Mouse (Mus musculus): ENCODE data around the gene Lpcat4. TPM values are rescaled to one million over a fixed set of nuclear protein-coding genes. Genes with fewer than 3 reads are reported as not detected.

Lpcat4 gene
- total and polyA plus RNA-seq, 3 experiments, result 12.3 to 75.2 (median 17.2) TPM

DNA sequence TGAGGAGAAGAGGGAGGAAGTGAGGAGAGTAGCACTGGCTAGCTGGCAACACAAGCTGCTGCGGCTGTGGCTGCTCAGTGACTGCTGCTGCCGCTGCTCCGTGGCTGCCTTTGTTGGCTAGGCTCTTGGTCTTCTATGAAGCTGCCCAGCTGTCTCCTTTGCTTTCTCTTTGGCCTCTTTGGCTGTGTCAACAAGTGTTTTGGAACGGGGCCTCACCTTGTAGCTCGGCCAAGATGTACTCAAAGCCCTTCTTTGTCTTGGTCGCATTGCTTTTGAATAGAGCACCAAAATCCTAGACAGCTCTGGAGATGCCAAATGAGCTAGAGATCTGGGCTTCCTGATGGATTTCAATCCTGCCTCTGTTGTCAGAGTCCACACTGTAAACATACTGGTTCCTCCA is 29.1 kb upstream of the Lpcat4 start:
- no peak overlapping the region for H3K27ac ChIP-seq (ENCODE audit: insufficient read depth, low read depth)
- peaks cover 2 to 3% of the 10 kb centered on the region in 2 experiments; a peak in 1 of 4 replicates for H3K4me1 ChIP-seq (ENCODE audit: control insufficient read depth in 1 of 2, insufficient read depth in 2 of 2)
- no peak overlapping the region for H3K9ac ChIP-seq (ENCODE audit: insufficient read depth, low read depth)
- no peaks in the 10 kb centered on the region for H3K79me2 ChIP-seq (replicated peaks; ENCODE audit: control insufficient read depth, extremely low read depth, insufficient read depth, poor library complexity, severe bottlenecking)
- no peak overlapping the region for H3K4me3 ChIP-seq (replicated peaks in 1 of 3; ENCODE audit: low read depth in 2 of 3, low read length in 2 of 3, poor library complexity in 1 of 3)
- H3K36me3 ChIP-seq (replicated peaks in 1 of 2; ENCODE audit: control insufficient read depth in 1 of 2, insufficient read depth in 1 of 2, low read length in 1 of 2), result no peaks in the 10 kb centered on the region
- no peaks in the 10 kb centered on the region for H3K9me3 ChIP-seq (replicated peaks; ENCODE audit: low read length)
- DNase-seq (ENCODE audit: extremely low read depth), result no peak
- no peak overlapping the region for H3K4me2 ChIP-seq (ENCODE audit: insufficient read depth, low read depth, poor library complexity, severe bottlenecking)
- in situ Hi-C loops (cut with MboI; ENCODE audit: low pct_ligation_motif_present, low pct_unique_long_range_greater_than_20kb, low sequenced_read_pairs), result no loop called here
- no peaks in the 10 kb centered on the region for H3K27me3 ChIP-seq (replicated peaks)
- TF ChIP-seq TBP (conservative IDR thresholded peaks at IDR 0.05; ENCODE audit: low read depth, low read length), result no peak
- TF ChIP-seq E2F4 (IDR thresholded peaks at IDR 0.05; ENCODE audit: insufficient replicate concordance, low read depth, low read length), result no peak
- no peak for TF ChIP-seq TCF12 (IDR thresholded peaks at IDR 0.05; ENCODE audit: low read depth, low read length)
- TF ChIP-seq MAFK (IDR thresholded peaks at IDR 0.05; ENCODE audit: insufficient replicate concordance, low read length), result no peak
- TF ChIP-seq UBTF (IDR thresholded peaks at IDR 0.05; ENCODE audit: low read depth, low read length), result no peak
- TF ChIP-seq BHLHE40 (IDR thresholded peaks at IDR 0.05; ENCODE audit: low read depth, low read length), result no peak
- TF ChIP-seq MAX (IDR thresholded peaks at IDR 0.05; ENCODE audit: low read length), result no peak
- no peak for TF ChIP-seq JUN (IDR thresholded peaks at IDR 0.05; ENCODE audit: insufficient read depth, low read depth, low read length)
- no peak for TF ChIP-seq ETS1 (conservative IDR thresholded peaks at IDR 0.05; ENCODE audit: low read depth, low read length)
- TF ChIP-seq SIN3A (IDR thresholded peaks at IDR 0.05; ENCODE audit: low read length), result no peak
- TF ChIP-seq CHD2 (IDR thresholded peaks at IDR 0.05; ENCODE audit: low read length), result no peak
- dilution Hi-C loops (cut with MboI; ENCODE audit: extremely low pct_ligation_motif_present, extremely low pct_unique_long_range_greater_than_20kb, low sequenced_read_pairs), result no loop called here

DNA sequence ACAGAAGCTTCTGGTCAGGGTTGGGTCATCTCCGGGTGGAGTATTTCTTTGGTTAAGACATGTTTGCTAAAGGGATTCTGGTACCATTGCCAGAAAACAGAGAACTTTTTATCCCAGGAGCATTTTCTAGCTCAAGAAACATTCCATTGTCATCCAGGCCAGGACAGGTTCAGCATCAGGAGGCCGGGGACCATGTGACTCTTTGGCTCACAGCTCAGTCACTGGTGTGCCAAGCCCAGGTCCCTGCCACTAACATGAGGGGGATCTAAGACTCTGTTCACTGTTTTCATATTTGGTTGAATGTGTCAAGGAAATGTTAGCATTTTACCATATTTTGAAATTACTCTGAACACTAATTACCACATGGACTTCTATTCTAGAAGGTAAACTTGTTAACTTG is 28.6 kb upstream of the Lpcat4 start:
- dilution Hi-C loops (cut with MboI; ENCODE audit: extremely low pct_ligation_motif_present, extremely low pct_unique_long_range_greater_than_20kb, low sequenced_read_pairs) (no loop called here), in situ Hi-C loops (cut with MboI; ENCODE audit: low pct_ligation_motif_present, low pct_unique_long_range_greater_than_20kb, low sequenced_read_pairs) (no loop called here)
- no peaks in the 10 kb centered on the region for H3K27me3 ChIP-seq (replicated peaks)

DNA sequence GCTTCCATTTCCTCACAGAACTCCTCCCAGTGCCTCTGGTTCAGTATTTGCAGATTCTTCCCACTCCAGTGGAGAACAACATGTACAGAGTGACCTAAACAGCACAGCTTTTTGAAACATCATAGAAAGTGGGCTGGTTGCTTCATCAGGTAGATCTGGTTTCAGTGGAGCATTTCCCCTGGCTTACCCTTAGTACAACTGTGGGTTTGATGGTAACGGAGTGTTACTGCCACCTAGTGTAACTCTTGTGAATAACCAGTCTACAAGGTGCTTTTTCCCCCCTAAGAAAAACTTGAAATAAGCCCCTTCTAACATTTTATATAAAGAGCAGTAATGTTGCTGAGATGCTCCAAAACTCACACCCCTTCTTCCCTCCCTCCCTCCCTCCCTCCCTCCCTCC is 23.3 kb upstream of the Lpcat4 start:
- no peak overlapping the region for H3K4me3 ChIP-seq (replicated peaks in 1 of 3; ENCODE audit: low read depth in 2 of 3, low read length in 2 of 3, poor library complexity in 1 of 3)
- no peaks in the 10 kb centered on the region for H3K9me3 ChIP-seq (replicated peaks; ENCODE audit: low read length)
- no peaks in the 10 kb centered on the region for H3K36me3 ChIP-seq (replicated peaks in 1 of 2; ENCODE audit: control insufficient read depth in 1 of 2, insufficient read depth in 1 of 2, low read length in 1 of 2)
- in situ Hi-C loops (cut with MboI; ENCODE audit: low pct_ligation_motif_present, low pct_unique_long_range_greater_than_20kb, low sequenced_read_pairs) (no loop called here), dilution Hi-C loops (cut with MboI; ENCODE audit: extremely low pct_ligation_motif_present, extremely low pct_unique_long_range_greater_than_20kb, low sequenced_read_pairs) (no loop called here)
- H3K27ac ChIP-seq (ENCODE audit: insufficient read depth, low read depth), result no peak overlapping the region
- DNase-seq (ENCODE audit: extremely low read depth), result peak; percentile 49
- H3K9ac ChIP-seq (ENCODE audit: insufficient read depth, low read depth), result no peak overlapping the region
- H3K79me2 ChIP-seq (replicated peaks; ENCODE audit: control insufficient read depth, extremely low read depth, insufficient read depth, poor library complexity, severe bottlenecking), result no peaks in the 10 kb centered on the region
- H3K4me1 ChIP-seq (ENCODE audit: control insufficient read depth in 1 of 2, insufficient read depth in 2 of 2), result peaks cover 2 to 5% of the 10 kb centered on the region in 2 experiments; a peak in 1 of 4 replicates
- H3K27me3 ChIP-seq (replicated peaks), result no peaks in the 10 kb centered on the region
- no peak overlapping the region for H3K4me2 ChIP-seq (ENCODE audit: insufficient read depth, low read depth, poor library complexity, severe bottlenecking)
- TF ChIP-seq SIN3A (IDR thresholded peaks at IDR 0.05; ENCODE audit: low read length) (no peak), CHD2 (IDR thresholded peaks at IDR 0.05; ENCODE audit: low read length) (no peak), ZKSCAN1 (IDR thresholded peaks at IDR 0.05; ENCODE audit: borderline replicate concordance, low read depth, low read length) (no peak), GABPA (IDR thresholded peaks at IDR 0.05; ENCODE audit: insufficient replicate concordance, low read depth, low read length) (no peak), MYC (IDR thresholded peaks at IDR 0.05; ENCODE audit: low read depth, low read length) (no peak), NELFE (IDR thresholded peaks at IDR 0.05; ENCODE audit: low read depth, low read length) (no peak), MXI1 (IDR thresholded peaks at IDR 0.05; ENCODE audit: low read depth, low read length) (no peak), RAD21 (IDR thresholded peaks at IDR 0.05; ENCODE audit: low read depth, low read length) (peak; percentile 87), MAZ (IDR thresholded peaks at IDR 0.05; ENCODE audit: low read depth, low read length) (no peak), KAT2A (IDR thresholded peaks at IDR 0.05; ENCODE audit: insufficient replicate concordance, low read length) (no peak), CHD1 (IDR thresholded peaks at IDR 0.05; ENCODE audit: low read depth, low read length) (no peak), MAX (IDR thresholded peaks at IDR 0.05; ENCODE audit: low read length) (no peak), JUN (IDR thresholded peaks at IDR 0.05; ENCODE audit: insufficient read depth, low read depth, low read length) (no peak), MEF2A (IDR thresholded peaks at IDR 0.05; ENCODE audit: borderline replicate concordance, low read depth, low read length) (no peak), POLR2AphosphoS2 (IDR thresholded peaks at IDR 0.05; ENCODE audit: low read depth, low read length) (no peak), NRF1 (IDR thresholded peaks at IDR 0.05; ENCODE audit: low read depth, low read length) (no peak), ELF1 (IDR thresholded peaks at IDR 0.05; ENCODE audit: low read depth, low read length) (no peak)

More for the DNA sequence above, 28.6 kb upstream of the Lpcat4 start:
- Histone ChIP-seq H3K36me3 (replicated peaks in 1 of 2; ENCODE audit: control insufficient read depth in 1 of 2, insufficient read depth in 1 of 2, low read length in 1 of 2) (no peaks in the 10 kb centered on the region), H3K4me2 (ENCODE audit: insufficient read depth, low read depth, poor library complexity, severe bottlenecking) (no peak overlapping the region), H3K27ac (ENCODE audit: insufficient read depth, low read depth) (no peak overlapping the region), H3K4me3 (replicated peaks in 1 of 3; ENCODE audit: low read depth in 2 of 3, low read length in 2 of 3, poor library complexity in 1 of 3) (no peak overlapping the region), H3K79me2 (replicated peaks; ENCODE audit: control insufficient read depth, extremely low read depth, insufficient read depth, poor library complexity, severe bottlenecking) (no peaks in the 10 kb centered on the region), H3K9ac (ENCODE audit: insufficient read depth, low read depth) (no peak overlapping the region), H3K4me1 (ENCODE audit: control insufficient read depth in 1 of 2, insufficient read depth in 2 of 2) (peaks cover 2 to 3% of the 10 kb centered on the region in 2 experiments; a peak in 1 of 4 replicates), H3K9me3 (replicated peaks; ENCODE audit: low read length) (no peaks in the 10 kb centered on the region)
- DNase-seq (ENCODE audit: extremely low read depth), result no peak
- no peak for TF ChIP-seq TCF12 (IDR thresholded peaks at IDR 0.05; ENCODE audit: low read depth, low read length)
- TF ChIP-seq KAT2A (IDR thresholded peaks at IDR 0.05; ENCODE audit: insufficient replicate concordance, low read length), result no peak
- TF ChIP-seq HCFC1 (IDR thresholded peaks at IDR 0.05; ENCODE audit: low read depth, low read length), result no peak
- TF ChIP-seq MXI1 (IDR thresholded peaks at IDR 0.05; ENCODE audit: low read depth, low read length), result no peak
- no peak for TF ChIP-seq ZMIZ1 (IDR thresholded peaks at IDR 0.05; ENCODE audit: low read depth, low read length)

All from CH12.LX (cell line).